Mouse (Mus musculus): ENCODE results near the gene Dzip3.

- TF ChIP-seq POLR2A (IDR thresholded peaks at IDR 0.05; ENCODE audit: extremely low read depth, insufficient read depth, low read length) (no peak), CTCF (IDR thresholded peaks at IDR 0.05; ENCODE audit: extremely low read depth, insufficient read depth, low read length) (no peak)
These were observed 14.0 kb downstream of the Dzip3 start for GRCm38 (mm10) chr16:48979965-48980364.
